8 mouse cellular contexts compared by ENCODE assay signal in the genomic region with DNA sequence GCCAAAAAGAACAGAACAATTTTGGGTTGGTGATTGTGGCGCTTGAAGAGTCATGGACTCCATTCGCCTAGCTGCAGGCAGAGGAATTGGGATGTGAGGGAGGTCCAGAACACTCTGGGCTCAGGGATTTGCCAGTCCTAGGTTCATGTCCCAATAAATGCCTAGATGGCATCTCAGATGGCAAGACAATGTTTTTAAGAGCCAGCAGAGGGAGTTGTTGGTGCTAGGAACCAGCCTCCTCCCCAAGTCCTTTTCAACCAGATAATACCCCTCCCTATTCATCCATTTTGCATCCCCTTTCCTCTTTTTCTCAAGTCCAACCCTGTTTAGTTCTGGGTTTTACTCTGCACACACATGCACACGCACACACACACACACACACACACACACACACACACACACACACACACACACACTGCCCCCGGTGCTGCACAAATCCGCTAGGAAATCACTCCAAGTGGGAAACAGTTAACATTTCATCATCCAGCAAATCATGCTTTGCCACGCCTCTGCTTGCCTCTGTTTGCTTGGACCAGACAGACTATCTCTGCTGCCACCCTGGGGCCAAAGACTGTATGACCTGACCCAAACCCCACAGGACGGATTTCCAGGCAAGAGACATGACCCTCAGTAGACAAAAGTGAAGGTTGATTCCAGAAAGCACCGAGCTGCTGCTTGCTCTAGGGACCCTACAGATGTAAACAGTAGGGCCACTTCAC. TPM values are rescaled to one million over a fixed set of nuclear protein-coding genes. Genes with fewer than 3 reads are reported as not detected.
DNase-seq lines count a peak whose midpoint lies in the region; ATAC-seq and TF ChIP-seq lines count a peak whose summit lies in the region.

No protein-coding gene starts in this region.

- no peak for TF ChIP-seq POLR2A in brain, embryonic 14.5 days (IDR thresholded peaks at IDR 0.05; ENCODE audit: borderline replicate concordance, extremely low read depth, insufficient read depth, insufficient read length, poor library complexity, severe bottlenecking)

- peak overlapping the region; percentile 36 for H3K4me2 ChIP-seq in forebrain, embryonic 12.5 days
- H3K4me2 ChIP-seq in neural tube, embryonic 15.5 days, result peak overlapping the region; percentile 55

- no peaks in the 10 kb centered on the region for H3K27me3 ChIP-seq in E14TG2a.4 (ENCODE audit: insufficient read depth, low read length)
- no peaks in the 10 kb centered on the region for H3K27me3 ChIP-seq in forebrain, embryonic 12.5 days
- H3K27me3 ChIP-seq in neural tube, embryonic 15.5 days (replicated peaks), result no peaks in the 10 kb centered on the region

- H3K4me1 ChIP-seq in E14TG2a.4 (replicated peaks; ENCODE audit: low read depth, low read length), result peaks cover 16% of the 10 kb centered on the region
- H3K4me1 ChIP-seq in forebrain, embryonic 12.5 days, result 0 out of 2 replicates have a peak, but pooled peaks cover 6% of the 10 kb centered on the region
- H3K4me1 ChIP-seq in neural tube, embryonic 15.5 days, result no peaks in the 10 kb centered on the region

- intact Hi-C loops in heart, postnatal 14 days (cut with DNase I), result loop anchor here (2.0 to 5.0 kb wide), 3 partner anchors 19 to 158 kb away; no protein-coding TSS in a partner anchor

- H3K9me3 ChIP-seq in E14TG2a.4 (ENCODE audit: low read length), result no peaks in the 10 kb centered on the region
- no peaks in the 10 kb centered on the region for H3K9me3 ChIP-seq in forebrain, embryonic 12.5 days
- no peaks in the 10 kb centered on the region for H3K9me3 ChIP-seq in neural tube, embryonic 15.5 days (replicated peaks)

- 0 out of 2 replicates have a peak, but pooled peaks have one; percentile 14 for TF ChIP-seq CTCF in E14TG2a.4 (conservative IDR thresholded peaks at IDR 0.05; ENCODE audit: low read length)
- TF ChIP-seq CTCF in brain, embryonic 14.5 days (IDR thresholded peaks at IDR 0.05; ENCODE audit: borderline replicate concordance, extremely low read depth, insufficient read depth, insufficient read length), result peak; percentile 45; the same call in 1 of the 2 replicates

- WGBS in forebrain, embryonic 12.5 days, result 49% methylated on average over 8 of the region's 8 CpGs
- 47% methylated on average over 8 of the region's 8 CpGs for WGBS in neural tube, embryonic 15.5 days

- no peak overlapping the region for H3K9ac ChIP-seq in forebrain, embryonic 12.5 days
- peak overlapping the region; percentile 17; the same call in 1 of the 2 replicates for H3K9ac ChIP-seq in neural tube, embryonic 15.5 days (replicated peaks)

- 0 out of 2 replicates have a peak overlapping the region, but pooled peaks have one; percentile 31 for H3K27ac ChIP-seq in forebrain, embryonic 12.5 days
- H3K27ac ChIP-seq in neural tube, embryonic 15.5 days (replicated peaks), result peak overlapping the region; percentile 79

- 0 out of 2 replicates have a peak, but pooled peaks have one; percentile 6 for ATAC-seq in forebrain, embryonic 12.5 days (ENCODE audit: low FRiP score)
- peak; percentile 60 for ATAC-seq in neural tube, embryonic 15.5 days (ENCODE audit: low FRiP score)

- H3K4me3 ChIP-seq in E14TG2a.4 (replicated peaks; ENCODE audit: low read length), result peak overlapping the region; percentile 76
- 0 out of 2 replicates have a peak overlapping the region, but pooled peaks have one; percentile 8 for H3K4me3 ChIP-seq in forebrain, embryonic 12.5 days (replicated peaks)
- peak overlapping the region; percentile 30 for H3K4me3 ChIP-seq in neural tube, embryonic 15.5 days (replicated peaks)

- DNase-seq in brain, embryonic 14.5 days (ENCODE audit: low read depth), result peak; percentile 59
- DNase-seq in heart, postnatal 14 days, result peak; percentile 44 to 63
- DNase-seq in kidney, postnatal 4 days, result peak; percentile 70 to 80
- peak; percentile 65 to 66 for DNase-seq in lung, adult 18-20 months
- DNase-seq in thymus, postnatal 36 days, result peak; percentile 31 to 40

- 0 out of 2 replicates have a peak, but pooled peaks cover 5% of the 10 kb centered on the region for H3K36me3 ChIP-seq in E14TG2a.4 (ENCODE audit: insufficient read depth, low read length)
- no peaks in the 10 kb centered on the region for H3K36me3 ChIP-seq in forebrain, embryonic 12.5 days (replicated peaks)
- H3K36me3 ChIP-seq in neural tube, embryonic 15.5 days, result no peaks in the 10 kb centered on the region

RNA-seq across cellular contexts. Expression of gene Araf, which starts 22.3 kb away (rescaled TPM):
- 229 and 263 TPM in 2 replicates for polyA plus RNA-seq in brain, embryonic 14.5 days (2012; rRNA removed)
- polyA plus RNA-seq in forebrain, embryonic 12.5 days (2016; fragmentation: Nextera tagmentation; extraction: Ambion mirVana), result 132 and 133 TPM in 2 replicates
- 10 to 100 TPM; 84.5 to 88.6 TPM for total RNA-seq in heart, postnatal 14 days (2021)
- polyA plus RNA-seq in neural tube, embryonic 15.5 days (2015; fragmentation: Nextera tagmentation; extraction: Ambion mirVana), result 352 and 406 TPM in 2 replicates

RNA-seq across cellular contexts. Expression of gene Timp1, which starts 50.1 kb away (rescaled TPM):
- 3.9 and 5.9 TPM in 2 replicates for polyA plus RNA-seq in brain, embryonic 14.5 days (2012; rRNA removed)
- 3.3 and 4.2 TPM in 2 replicates for polyA plus RNA-seq in forebrain, embryonic 12.5 days (2016; fragmentation: Nextera tagmentation; extraction: Ambion mirVana)
- 1 to 10 TPM; 9.1 to 9.7 TPM for total RNA-seq in heart, postnatal 14 days (2021)
- polyA plus RNA-seq in neural tube, embryonic 15.5 days (2015; fragmentation: Nextera tagmentation; extraction: Ambion mirVana), result 5.8 and 8.2 TPM in 2 replicates

Comparison
In these comparisons a context has a peak if more than half of its experiments do, and no peak if none do; other contexts are left out.
1. Peak in every context shown above with its lines: DNase-seq, ATAC-seq, H3K4me3 ChIP-seq and H3K27ac ChIP-seq.
2. H3K4me3 ChIP-seq: peak in every context shown above with its lines; median percentile 76 in E14TG2a.4; 30 in neural tube, embryonic 15.5 days; 8 in forebrain, embryonic 12.5 days.